Mouse (Mus musculus): ENCODE measurements around the gene 4930578G10Rik.
"Not testable (repeated sequence)": the region's sequence is repeated elsewhere in the genome, so short reads cannot be mapped to it uniquely, and the experiment has no call there.

The 4930578G10Rik gene

DNA sequence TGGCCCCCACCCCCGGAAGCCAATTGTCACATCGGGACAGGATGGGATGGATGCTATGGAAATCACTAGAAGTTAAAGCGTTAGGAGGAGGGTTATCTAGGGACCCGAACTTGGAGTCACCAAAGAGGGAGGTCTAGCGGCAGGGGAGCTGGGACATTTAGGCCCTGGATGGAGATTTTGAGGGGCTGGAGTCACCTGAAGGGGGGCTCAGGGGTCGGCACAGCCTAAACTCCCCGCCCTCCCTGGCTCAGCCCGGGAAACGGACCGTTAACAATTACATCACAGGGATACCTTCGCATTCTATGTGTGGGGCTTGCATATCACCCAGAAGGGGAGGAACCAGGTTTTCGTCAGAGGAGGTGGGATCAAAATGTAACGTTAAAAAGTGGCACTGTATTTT, at the start of gene 4930578G10Rik:
Gene 4930578G10Rik (plus strand): TSS at position 301 of the 400 bp plus-strand sequence.
- DNase-seq (ENCODE audit: low spot score) = not testable (repeated sequence)

DNA sequence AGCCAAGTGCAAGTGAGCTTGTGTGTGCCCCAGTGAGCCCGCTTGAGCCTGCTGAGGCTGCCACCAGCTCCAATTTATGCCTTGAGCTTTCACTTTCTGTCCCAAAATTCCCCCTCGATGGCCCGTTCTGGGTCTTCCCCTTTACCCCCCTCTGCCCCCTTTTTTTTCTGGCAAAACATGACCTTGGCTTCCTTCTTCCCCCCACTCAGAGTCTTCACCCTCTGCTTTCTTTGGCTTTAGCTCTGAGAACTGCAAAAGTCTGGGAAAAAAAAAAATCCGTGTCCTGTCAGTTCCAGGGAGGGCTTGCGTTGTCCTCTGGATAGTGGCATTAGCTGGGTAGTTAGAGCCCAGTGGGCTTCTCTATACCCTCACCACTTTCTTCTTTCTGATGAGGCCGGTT, 21.1 kb downstream of the 4930578G10Rik start, which contains the start of gene Ccl19:
Gene Ccl19 (minus strand): TSS at position 101 of the 400 bp plus-strand sequence.
- not testable (repeated sequence) for DNase-seq (ENCODE audit: low spot score)

GRCm38 (mm10) chr4:42773893-42774292, 38.5 kb downstream of the 4930578G10Rik start, which contains the start of gene Ccl21a:
Gene Ccl21a (minus strand): TSS chr4:42773993.
- not testable (repeated sequence) for DNase-seq (ENCODE audit: low spot score)

GRCm38 (mm10) chr4:42853788-42854187, 118.4 kb downstream of the 4930578G10Rik start, which contains the start of gene Fam205a1:
Gene Fam205a1 (minus strand): TSS chr4:42853888.
- not testable (repeated sequence) for DNase-seq (ENCODE audit: low spot score)

DNA sequence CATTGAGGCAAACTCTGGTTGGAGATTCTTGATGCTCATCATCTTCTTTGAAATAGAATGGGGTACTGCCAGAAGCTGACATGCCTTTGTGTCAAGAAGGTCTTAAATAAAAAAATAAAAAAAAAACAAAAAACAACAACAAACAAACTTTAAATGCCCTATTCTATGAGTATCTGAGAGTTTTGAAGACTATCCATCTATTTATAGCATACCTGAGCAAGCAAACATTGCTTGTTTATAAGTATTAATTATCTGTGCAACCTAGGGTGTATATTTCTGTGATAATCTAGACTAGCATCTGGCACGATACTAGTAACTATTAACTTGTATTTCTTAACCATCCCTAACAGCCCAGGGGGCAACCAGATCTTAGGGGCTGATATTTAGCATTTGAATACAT, 121.3 kb downstream of the 4930578G10Rik start, which contains the start of gene Gm12394:
Gene Gm12394 (minus strand): TSS at position 101 of the 400 bp plus-strand sequence.
- DNase-seq (ENCODE audit: low spot score) = not testable (repeated sequence)

GRCm38 (mm10) chr4:42860483-42860882, 125.1 kb downstream of the 4930578G10Rik start:
- not testable (repeated sequence) for DNase-seq (ENCODE audit: low spot score)

- not testable (repeated sequence) for DNase-seq (ENCODE audit: low spot score)
These were observed 128.1 kb downstream of the 4930578G10Rik start for GRCm38 (mm10) chr4:42863487-42863886.

GRCm38 (mm10) chr4:42867390-42867789, 132.0 kb downstream of the 4930578G10Rik start:
- DNase-seq (ENCODE audit: low spot score) = no peak

DNA sequence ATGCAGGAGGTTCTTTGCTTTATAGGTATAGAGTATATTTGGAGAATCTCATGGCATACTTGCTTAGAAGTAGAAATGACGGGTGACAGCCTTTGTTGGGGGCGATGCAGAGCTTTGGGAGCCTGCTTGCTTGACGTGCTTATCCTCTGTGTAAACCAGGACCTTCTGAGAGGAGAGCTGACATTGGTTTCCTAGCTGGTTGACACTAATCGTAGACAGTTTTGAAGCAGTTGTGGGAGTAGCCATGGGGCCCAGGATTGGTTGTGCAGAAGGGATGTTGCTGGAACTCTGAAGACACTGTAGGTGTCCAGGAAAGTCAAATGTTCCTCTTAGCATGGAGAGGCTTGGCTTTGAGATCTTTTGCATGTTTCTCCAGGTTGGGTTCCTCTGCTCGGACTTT, 132.8 kb downstream of the 4930578G10Rik start:
- no peak for DNase-seq (ENCODE audit: low spot score)

- no peak for DNase-seq (ENCODE audit: low spot score)
These were observed 135.4 kb downstream of the 4930578G10Rik start for GRCm38 (mm10) chr4:42870748-42871147.

- DNase-seq (ENCODE audit: low spot score) = no peak
These were observed 136.8 kb downstream of the 4930578G10Rik start for GRCm38 (mm10) chr4:42872151-42872550.

- peak; percentile 29 for DNase-seq (ENCODE audit: low spot score)
These were observed 137.5 kb downstream of the 4930578G10Rik start for GRCm38 (mm10) chr4:42872746-42873435.

DNA sequence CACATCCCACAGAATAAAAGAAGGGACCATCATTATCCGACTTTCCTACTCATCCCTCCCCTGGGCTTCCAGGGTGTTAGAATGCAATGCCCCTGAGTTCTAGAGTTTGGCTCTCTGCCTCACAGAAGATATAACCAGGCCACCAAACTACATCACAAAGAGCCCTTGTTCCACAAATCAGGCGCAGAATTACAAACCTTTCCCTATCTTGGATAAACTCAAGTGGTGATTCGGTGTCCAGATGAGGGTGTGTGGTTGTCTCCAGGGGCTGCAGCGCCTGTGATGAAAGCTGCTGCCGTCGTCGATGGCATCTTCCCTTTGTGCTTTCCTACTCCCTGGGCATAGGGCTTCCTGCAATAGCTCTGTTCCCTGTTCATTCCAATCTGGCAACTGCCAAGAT, 138.8 kb downstream of the 4930578G10Rik start, which contains the start of gene Fam205c:
Gene Fam205c (minus strand): TSS at position 101 of the 400 bp plus-strand sequence.
- no peak for DNase-seq (ENCODE audit: low spot score)

DNA sequence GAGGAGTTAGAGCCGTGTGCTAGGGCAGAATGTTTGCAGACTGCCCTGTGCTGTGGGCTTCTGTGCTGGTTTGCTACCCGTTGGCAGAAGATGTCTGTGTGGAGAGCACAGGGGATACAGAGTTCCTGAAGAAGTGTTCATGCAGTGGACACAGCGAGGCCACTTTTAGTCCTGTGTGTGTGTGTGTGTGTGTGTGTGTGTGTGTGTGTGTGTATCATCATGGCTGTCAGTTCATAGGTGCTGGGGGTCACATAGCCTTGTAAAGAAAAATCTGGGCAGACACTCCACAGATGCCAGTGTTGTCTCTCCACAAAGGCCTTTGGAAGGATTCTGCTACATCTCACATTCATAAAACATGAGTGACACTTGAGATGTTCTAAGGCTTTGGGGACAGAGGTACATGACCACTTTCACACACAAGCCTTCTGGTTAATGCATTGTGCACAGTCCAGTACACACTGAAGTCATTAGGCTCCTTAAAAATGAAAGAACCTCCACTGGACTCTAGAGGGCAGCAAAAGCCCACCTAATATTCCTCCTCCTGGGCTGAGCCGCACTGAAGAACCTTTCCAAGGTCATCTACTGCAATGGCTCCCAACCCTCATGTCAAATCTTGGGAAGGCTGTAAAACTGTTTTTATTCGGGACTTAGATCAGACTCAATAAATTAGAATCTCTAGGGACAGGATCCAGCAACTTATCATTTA, 141.4 kb downstream of the 4930578G10Rik start:
- no peak for DNase-seq (ENCODE audit: low spot score)

DNA sequence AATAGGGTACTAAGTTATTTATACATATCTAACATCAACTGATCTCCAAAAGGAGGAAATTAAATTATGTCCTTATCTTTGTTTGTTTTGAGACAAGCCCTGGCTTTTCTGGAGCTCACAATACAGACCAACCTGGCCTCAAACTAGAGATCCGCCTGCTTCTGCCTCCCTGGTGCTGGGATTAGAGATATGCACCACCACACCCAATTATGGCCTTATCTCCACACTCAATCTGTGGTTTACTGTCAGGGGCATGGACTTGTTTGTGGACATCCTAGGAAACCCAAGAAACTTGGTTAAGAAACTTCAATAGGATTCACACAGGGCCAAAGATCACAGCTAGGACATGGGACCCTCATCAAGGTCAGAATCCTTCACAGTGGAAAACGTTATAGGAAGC, 142.3 kb downstream of the 4930578G10Rik start:
- DNase-seq (ENCODE audit: low spot score) = no peak

DNA sequence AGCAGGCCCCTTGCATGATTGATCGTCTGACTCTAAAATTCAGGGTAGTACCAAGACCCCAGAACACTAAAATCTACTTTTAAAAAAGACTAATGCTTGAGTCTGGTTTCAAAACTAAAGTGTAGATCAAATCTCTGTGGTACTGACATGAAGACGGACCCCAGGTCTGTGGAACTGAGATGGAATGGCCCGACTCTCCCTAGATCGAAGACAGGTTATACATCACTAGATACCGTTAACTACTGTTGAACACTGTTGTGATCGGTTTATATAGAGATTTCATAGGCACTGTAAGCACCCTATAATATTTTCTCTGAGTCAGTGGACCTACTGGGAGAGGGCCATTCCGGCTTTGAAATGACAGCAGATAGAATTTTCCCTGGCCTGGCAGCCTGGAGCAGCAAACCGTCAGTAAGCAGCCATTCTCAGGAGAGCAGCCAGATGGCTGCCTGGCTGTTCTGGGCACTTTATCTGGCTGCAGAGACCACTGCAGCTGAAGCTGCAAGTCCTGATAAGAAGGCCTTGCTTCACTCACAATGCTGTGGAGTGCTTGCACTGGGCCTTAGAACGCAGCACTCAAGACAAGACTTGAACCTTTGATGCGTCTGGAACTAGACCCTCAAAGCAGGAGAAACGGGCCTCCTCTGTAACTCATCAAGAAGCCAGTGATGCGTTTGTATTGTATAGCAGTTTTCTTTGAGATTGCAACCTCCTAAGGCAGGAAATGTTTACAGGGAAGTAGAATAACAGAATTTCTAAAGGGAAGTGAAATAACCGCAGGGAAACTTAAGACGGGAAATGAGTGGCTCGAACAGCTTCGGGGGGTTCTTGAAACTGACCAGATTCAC, 144.7 kb downstream of the 4930578G10Rik start:
- DNase-seq (ENCODE audit: low spot score) = no peak

DNA sequence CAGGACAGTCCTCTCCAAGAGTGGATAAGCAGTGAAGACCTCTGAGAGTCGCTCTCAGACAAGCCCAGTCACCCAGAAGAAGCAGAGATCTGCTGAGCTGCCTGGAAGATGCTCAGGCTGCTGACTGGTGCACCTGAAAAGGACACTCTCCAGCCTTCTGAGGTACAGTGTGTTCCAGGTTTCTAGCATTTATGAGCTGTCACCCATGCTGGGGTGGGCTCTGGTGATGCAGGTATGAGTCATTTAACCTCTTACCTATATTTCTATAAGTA, 145.3 kb downstream of the 4930578G10Rik start:
- no peak for DNase-seq (ENCODE audit: low spot score)

DNA sequence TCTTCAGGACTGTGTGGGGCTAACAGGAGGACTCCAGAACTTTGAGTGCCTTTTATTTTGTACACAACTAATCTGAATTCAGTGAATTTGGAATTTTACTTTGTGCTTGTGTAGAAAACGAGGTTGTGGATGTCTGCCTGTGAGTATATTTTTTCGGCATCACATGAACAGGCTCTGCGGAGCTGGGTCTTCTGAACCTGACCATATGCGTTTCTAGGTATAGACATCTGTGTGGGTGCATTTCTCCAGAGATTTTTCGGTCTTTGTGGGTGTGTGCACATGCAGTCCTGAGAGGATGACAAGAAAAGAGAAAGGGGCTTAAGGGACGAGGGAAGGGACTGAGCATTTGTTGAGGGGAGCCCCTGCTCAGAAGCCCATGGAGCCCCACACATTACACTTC, 151.6 kb downstream of the 4930578G10Rik start:
- DNase-seq (ENCODE audit: low spot score) = no peak

DNA sequence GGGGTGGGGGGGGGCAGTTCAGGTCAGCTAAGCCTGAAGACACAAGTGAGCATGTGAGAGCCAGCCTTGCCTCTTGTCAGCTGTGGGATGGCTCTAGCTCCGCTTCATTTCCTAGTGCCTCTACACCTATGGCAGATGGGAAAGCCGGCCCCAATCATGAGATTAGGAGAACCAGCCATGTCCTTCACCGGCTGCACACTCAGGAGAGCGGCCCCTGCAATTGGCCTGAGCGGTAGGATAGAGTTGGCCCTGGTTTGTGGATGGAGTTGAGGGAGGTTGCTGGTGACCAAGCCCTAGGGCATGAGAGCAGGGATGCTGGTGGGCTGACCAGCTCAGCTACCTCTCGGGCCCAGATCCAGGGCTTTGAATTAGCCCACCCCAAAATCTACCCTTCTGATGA, 153.5 kb downstream of the 4930578G10Rik start:
- no peak for DNase-seq (ENCODE audit: low spot score)

GRCm38 (mm10) chr4:42891176-42891575, 155.8 kb downstream of the 4930578G10Rik start:
- no peak for DNase-seq (ENCODE audit: low spot score)

DNA sequence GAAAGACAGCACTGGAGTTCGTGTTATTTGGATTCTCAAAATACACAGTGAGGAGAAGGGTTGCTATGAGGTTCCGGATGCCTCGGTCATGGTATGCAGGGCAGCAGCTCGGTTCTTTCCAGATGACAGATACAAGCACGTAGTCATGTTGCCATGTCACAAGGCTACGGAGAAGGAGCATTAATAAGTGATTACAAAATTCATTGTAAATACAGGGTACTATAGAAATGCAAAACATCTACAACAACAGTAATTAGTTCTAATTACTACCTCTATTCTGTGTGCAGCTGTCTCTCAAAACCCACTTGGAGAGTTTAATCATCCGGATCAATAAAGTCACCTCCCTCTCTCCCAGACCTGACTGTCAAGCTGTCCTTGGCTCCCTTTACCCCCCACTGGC, 159.8 kb downstream of the 4930578G10Rik start:
- no peak for DNase-seq (ENCODE audit: low spot score)

All from testis, postnatal 14 days (tissue).